Mouse (Mus musculus) inflammation-experienced regulatory T-cells, adult 16 weeks (primary cell): ENCODE measurements around the gene Sergef. TPM values are rescaled to one million over a fixed set of nuclear protein-coding genes. Genes with fewer than 3 reads are reported as not detected.

Experiments used
- polyA plus RNA-seq: library from polyadenylated mRNA; unstranded; fragments of 100-300 nt; shearing (Covaris generic); gene quantifications from one replicate; pipeline ENCODE4 v1.2.1, GENCODE M21; 2017

The Sergef gene
- polyA plus RNA-seq = 22.1 TPM

GRCm38 (mm10) chr7:46639692-46640031 lies at the start of gene Sergef:
Gene Sergef (minus strand): TSS chr7:46639807.

GRCm38 (mm10) chr7:46672160-46672672 lies 32.6 kb upstream of the Sergef start, which contains the start of gene Tph1:
Gene Tph1 (minus strand): TSS chr7:46672537.

GRCm38 (mm10) chr7:46396231-46396927 lies 243.2 kb downstream of the Sergef start, which contains the start of gene Kcnc1:
Gene Kcnc1 (plus strand): TSS chr7:46396497.

Other genes with a start within 250 kb of the Sergef start
- gene Kcnc1, start 243.3 kb downstream of the Sergef start, polyA plus RNA-seq = not detected
- gene Tph1, start 32.7 kb upstream of the Sergef start, polyA plus RNA-seq = not detected
- gene Saal1, start 70.9 kb upstream of the Sergef start, polyA plus RNA-seq = 23.4 TPM
- not detected for gene Saa3, start 75.9 kb upstream of the Sergef start, polyA plus RNA-seq
- not detected for gene Saa4, start 92.8 kb upstream of the Sergef start, polyA plus RNA-seq
- gene Saa1, start 103.2 kb upstream of the Sergef start, polyA plus RNA-seq = not detected
- gene Saa2, start 112.0 kb upstream of the Sergef start, polyA plus RNA-seq = not detected
- 37.9 TPM for gene Hps5, start 156.3 kb upstream of the Sergef start, polyA plus RNA-seq
- gene Gtf2h1, start 156.3 kb upstream of the Sergef start, polyA plus RNA-seq = 50.6 TPM
- 1,236 TPM for gene Ldha, start 201.7 kb upstream of the Sergef start, polyA plus RNA-seq
- gene Ldhc, start 221.4 kb upstream of the Sergef start, polyA plus RNA-seq = not detected